Mouse (Mus musculus) brain, embryonic 14.5 days (tissue): ENCODE measurements around the gene Serpina16. TPM values are rescaled to one million over a fixed set of nuclear protein-coding genes. Genes with fewer than 3 reads are reported as not detected.

ENCODE experiments used
- DNase-seq: peaks from one replicate; pipeline ENCODE4 v3.0.0-alpha.2; 2011; ENCODE audit warnings: low read depth
- CTCF ChIP-seq: fragments of 200-500 bp; IDR thresholded peaks from 2 replicates; pipeline ENCODE4 v1.5.1; 2012; ENCODE audit warnings: inconsistent platforms, mild to moderate bottlenecking, moderate library complexity, borderline replicate concordance; ENCODE audit not compliant: insufficient read depth, insufficient read length; ENCODE audit errors: extremely low read depth
- POLR2A ChIP-seq: fragments of 200-500 bp; IDR thresholded peaks from 2 replicates; pipeline ENCODE4 v1.6.1; 2012; ENCODE audit warnings: mild to moderate bottlenecking, inconsistent platforms, borderline replicate concordance; ENCODE audit not compliant: poor library complexity, insufficient read depth, insufficient read length, severe bottlenecking; ENCODE audit errors: extremely low read depth
- polyA plus RNA-seq: library from polyadenylated mRNA; depleted of rRNA; stranded (reverse); fragments of >200 nt; gene quantifications from 2 replicates; pipeline ENCODE4 v1.2.3, GENCODE M21; 2012; rRNA removed

Gene Serpina16
- polyA plus RNA-seq = not detected in 2 replicates

- no peak for DNase-seq
- no peak for TF ChIP-seq CTCF
- no peak for TF ChIP-seq POLR2A
Observed at GRCm38 (mm10) chr12:103676039-103676438, at the start of gene Serpina16. TSS of gene Serpina16 (minus strand) at chr12:103676139.

- DNase-seq = no peak
Observed at GRCm38 (mm10) chr12:103711537-103711936, 35.6 kb upstream of the Serpina16 start.

GRCm38 (mm10) chr12:103710405-103710804 is 34.5 kb upstream of the Serpina16 start:
- TF ChIP-seq CTCF (peak; percentile 16; the same call in 1 of the 2 replicates), POLR2A (no peak)
- no peak for DNase-seq

More at GRCm38 (mm10) chr12:103711537-103711936, 35.6 kb upstream of the Serpina16 start:
- TF ChIP-seq CTCF (no peak), POLR2A (no peak)

- DNase-seq = no peak
- no peak for TF ChIP-seq POLR2A
- TF ChIP-seq CTCF = no peak
Observed at GRCm38 (mm10) chr12:103706113-103706512, 30.2 kb upstream of the Serpina16 start.

GRCm38 (mm10) chr12:103705547-103705946 is 29.6 kb upstream of the Serpina16 start:
- TF ChIP-seq POLR2A (no peak), CTCF (no peak)
- no peak for DNase-seq

- DNase-seq = no peak
- TF ChIP-seq CTCF (no peak), POLR2A (no peak)
Observed at GRCm38 (mm10) chr12:103700144-103700750, 24.3 kb upstream of the Serpina16 start.

- TF ChIP-seq CTCF (no peak), POLR2A (no peak)
- no peak for DNase-seq
Observed at GRCm38 (mm10) chr12:103695429-103695828, 19.5 kb upstream of the Serpina16 start, which contains the start of gene Serpina1f. TSS of gene Serpina1f (minus strand) at chr12:103695529.

GRCm38 (mm10) chr12:103688221-103688814 is 12.4 kb upstream of the Serpina16 start:
- TF ChIP-seq POLR2A (no peak), CTCF (no peak)
- peak; percentile 15 for DNase-seq

- TF ChIP-seq POLR2A (no peak), CTCF (no peak)
Observed at GRCm38 (mm10) chr12:103687021-103687420, 11.1 kb upstream of the Serpina16 start.

GRCm38 (mm10) chr12:103686050-103686449 is 10.1 kb upstream of the Serpina16 start:
- TF ChIP-seq CTCF (no peak), POLR2A (no peak)
- DNase-seq = no peak

More at GRCm38 (mm10) chr12:103687021-103687420, 11.1 kb upstream of the Serpina16 start:
- DNase-seq = no peak

GRCm38 (mm10) chr12:103685386-103685785 is 9.4 kb upstream of the Serpina16 start:
- no peak for DNase-seq
- TF ChIP-seq POLR2A = no peak
- TF ChIP-seq CTCF = no peak

- TF ChIP-seq CTCF (no peak), POLR2A (no peak)
- no peak for DNase-seq
Observed at GRCm38 (mm10) chr12:103683775-103684174, 7.8 kb upstream of the Serpina16 start.
